9 mouse cellular contexts compared by ENCODE assay signal in the genomic region with DNA sequence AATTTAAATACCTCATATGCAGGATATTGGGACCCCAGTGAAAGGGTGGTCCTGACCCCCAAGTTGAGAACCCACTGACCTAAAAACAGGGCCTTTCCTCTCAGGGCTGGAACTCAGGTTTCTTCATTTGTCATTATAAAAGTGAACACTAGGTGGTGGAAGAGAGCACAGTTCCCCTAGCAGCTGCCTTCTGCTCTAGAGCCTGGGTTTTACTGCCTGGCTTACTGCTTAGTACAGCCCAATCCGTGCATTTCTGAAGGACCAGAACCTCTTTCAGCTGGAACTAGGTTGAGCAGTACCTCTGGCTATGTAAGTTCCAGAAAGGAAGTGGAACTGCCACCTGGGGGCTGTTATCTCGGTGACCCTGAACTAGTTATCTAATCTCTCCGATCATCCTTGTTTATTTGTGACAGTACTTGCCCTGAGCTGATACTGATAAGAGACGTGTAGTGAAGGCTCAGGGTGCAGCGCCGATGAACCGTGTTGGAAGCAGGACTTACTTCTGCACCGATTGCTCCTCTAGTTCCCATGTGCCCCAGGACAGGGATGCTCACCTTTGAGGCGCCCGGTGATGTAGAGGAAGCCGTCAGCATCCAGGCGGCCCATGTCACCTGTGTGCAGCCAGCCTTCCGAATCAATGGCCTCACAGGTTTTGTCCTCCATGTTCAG. TPM values are rescaled to one million over a fixed set of nuclear protein-coding genes. Genes with fewer than 3 reads are reported as not detected.
DNase-seq lines count a peak whose midpoint lies in the region; ATAC-seq and TF ChIP-seq lines count a peak whose summit lies in the region.
"Had no signal": no experiment of that assay in that cellular context is flagged by ENCODE, and none has a peak within 500 bp of the region (broad histone marks: within the 10 kb centered on the region; RNA-seq: fewer than 3 reads in every experiment).

No protein-coding gene starts in this region.

- H3K9me3 ChIP-seq in ES-Bruce4 (replicated peaks; ENCODE audit: control insufficient read depth, insufficient read depth, low read length, poor library complexity, severe bottlenecking), result no peaks in the 10 kb centered on the region
- H3K9me3 ChIP-seq in hindbrain, embryonic 12.5 days (replicated peaks), result no peaks in the 10 kb centered on the region
- H3K9me3 ChIP-seq in limb, embryonic 14.5 days (ENCODE audit: control insufficient read depth, low read length), result no peaks in the 10 kb centered on the region
- H3K9me3 ChIP-seq: megakaryocyte, embryonic 14.5 days had no signal

- H3K27me3 ChIP-seq in ES-Bruce4 (ENCODE audit: control insufficient read depth, insufficient read depth, low read length, poor library complexity, severe bottlenecking), result no peaks in the 10 kb centered on the region
- H3K27me3 ChIP-seq in hindbrain, embryonic 12.5 days, result no peaks in the 10 kb centered on the region
- no peaks in the 10 kb centered on the region for H3K27me3 ChIP-seq in limb, embryonic 14.5 days (ENCODE audit: control insufficient read depth, insufficient read depth, low read length)

- H3K9ac ChIP-seq in ES-Bruce4 (ENCODE audit: low read depth, poor library complexity, severe bottlenecking), result no peak overlapping the region
- H3K9ac ChIP-seq in hindbrain, embryonic 12.5 days, result no peak overlapping the region
- no peak overlapping the region for H3K9ac ChIP-seq in limb, embryonic 14.5 days (ENCODE audit: low read depth, low read length, severe bottlenecking)

- H3K4me3 ChIP-seq in ES-Bruce4 (ENCODE audit: low read depth, low read length), result no peak overlapping the region
- H3K4me3 ChIP-seq in hindbrain, embryonic 12.5 days, result no peak overlapping the region
- no peak overlapping the region for H3K4me3 ChIP-seq in limb, embryonic 14.5 days (replicated peaks; ENCODE audit: low read length)
- H3K4me3 ChIP-seq: megakaryocyte, embryonic 14.5 days had no signal

- H3K4me1 ChIP-seq in ES-Bruce4 (ENCODE audit: control insufficient read depth, insufficient read depth, low read length), result no peaks in the 10 kb centered on the region
- H3K4me1 ChIP-seq in hindbrain, embryonic 12.5 days, result no peaks in the 10 kb centered on the region
- no peaks in the 10 kb centered on the region for H3K4me1 ChIP-seq in limb, embryonic 14.5 days (ENCODE audit: control insufficient read depth, insufficient read depth, low read length)

- peak; percentile 37 to 67 for DNase-seq in heart, postnatal 10 days
- no peak for DNase-seq in heart, postnatal 36 days
- DNase-seq in cerebellum, adult 9-10 months, result peak; percentile 71
- peak; percentile 85 for DNase-seq in limb, embryonic 14.5 days (ENCODE audit: low spot score)
- peak; percentile 78 for DNase-seq in naive thymus-derived CD4-positive, alpha-beta T cell, adult 2 months (ENCODE audit: low read depth)
- DNase-seq in spleen, postnatal 4 days (ENCODE audit: low spot score in 2 of 2), result no peak

- H3K27ac ChIP-seq in ES-Bruce4 (ENCODE audit: insufficient read depth, low read length), result no peak overlapping the region
- no peak overlapping the region for H3K27ac ChIP-seq in hindbrain, embryonic 12.5 days
- H3K27ac ChIP-seq in limb, embryonic 14.5 days (replicated peaks; ENCODE audit: low read depth, low read length), result no peak overlapping the region

- TF ChIP-seq CTCF in ES-Bruce4 (IDR thresholded peaks at IDR 0.05; ENCODE audit: low read depth, low read length), result peak; percentile 42

- no peaks in the 10 kb centered on the region for H3K36me3 ChIP-seq in ES-Bruce4 (ENCODE audit: control insufficient read depth, insufficient read depth, low read length, poor library complexity, severe bottlenecking)
- H3K36me3 ChIP-seq in hindbrain, embryonic 12.5 days, result no peaks in the 10 kb centered on the region
- H3K36me3 ChIP-seq in limb, embryonic 14.5 days (ENCODE audit: control insufficient read depth, insufficient read depth, low read length), result no peaks in the 10 kb centered on the region

- peak; percentile 43; the same call in 1 of the 2 replicates for ATAC-seq in hindbrain, embryonic 12.5 days (ENCODE audit: low FRiP score)
- ATAC-seq in limb, embryonic 14.5 days (ENCODE audit: low FRiP score, low read depth), result no peak

- intact Hi-C loops in heart, postnatal 10 days (cut with DNase I), result loop anchor here (1.0 to 10.0 kb wide), 2 partner anchors 62 to 210 kb away; no protein-coding TSS in a partner anchor
- intact Hi-C loops in heart, postnatal 36 days (cut with DNase I), result loop anchor here (1.0 to 5.0 kb wide), 2 partner anchors 62 to 208 kb away; no protein-coding TSS in a partner anchor

- no peak overlapping the region for H3K4me2 ChIP-seq in hindbrain, embryonic 12.5 days (replicated peaks)
- H3K4me2 ChIP-seq in limb, embryonic 14.5 days (replicated peaks; ENCODE audit: low read depth, low read length, severe bottlenecking), result no peak overlapping the region

- WGBS in hindbrain, embryonic 12.5 days, result 72% methylated on average over 13 of the region's 13 CpGs
- WGBS in limb, embryonic 14.5 days, result 68% methylated on average over 13 of the region's 13 CpGs

- TF ChIP-seq POLR2A in ES-Bruce4 (IDR thresholded peaks at IDR 0.05; ENCODE audit: insufficient read depth, low read length), result no peak
- TF ChIP-seq POLR2A in limb, embryonic 14.5 days (IDR thresholded peaks at IDR 0.05; ENCODE audit: borderline replicate concordance, extremely low read depth, insufficient read depth, insufficient read length), result no peak

- no peak for TF ChIP-seq EP300 in ES-Bruce4 (IDR thresholded peaks at IDR 0.05; ENCODE audit: insufficient read depth, low read depth, low read length)

RNA-seq across cellular contexts. Expression of a gene that starts 28.2 kb away (rescaled TPM):
- total RNA-seq in heart, postnatal 10 days (2021), result 100 to 1,000 TPM; 529 to 594 TPM
- 100 to 1,000 TPM; 577 to 619 TPM for total RNA-seq in heart, postnatal 36 days (2021)
- 134 and 140 TPM in 2 replicates for polyA plus RNA-seq in ES-Bruce4 (2011; ENCODE audit: insufficient read depth, insufficient read length, low read depth, missing spikeins)
- polyA plus RNA-seq in hindbrain, embryonic 12.5 days (2016; fragmentation: Nextera tagmentation; extraction: Ambion mirVana), result 101 and 103 TPM in 2 replicates
- polyA plus RNA-seq in limb, embryonic 14.5 days (2012; rRNA removed), result 55.4 and 56.6 TPM in 2 replicates
- 102 and 103 TPM in 2 replicates for polyA plus RNA-seq in limb, embryonic 14.5 days (2014; fragmentation: Nextera tagmentation; extraction: Ambion mirVana)

RNA-seq across cellular contexts. Expression of a gene that starts 47.4 kb away (rescaled TPM):
- total RNA-seq in heart, postnatal 10 days (2021), result under 1 TPM in 1 of 2 experiments, not detected in 1; 0.62 TPM
- total RNA-seq in heart, postnatal 36 days (2021), result under 1 TPM; 0.19 to 0.72 TPM
- 0.61 TPM in 1 of 2 replicates, not detected in the other for polyA plus RNA-seq in ES-Bruce4 (2011; ENCODE audit: insufficient read depth, insufficient read length, low read depth, missing spikeins)
- 6.0 and 6.2 TPM in 2 replicates for polyA plus RNA-seq in hindbrain, embryonic 12.5 days (2016; fragmentation: Nextera tagmentation; extraction: Ambion mirVana)
- polyA plus RNA-seq in limb, embryonic 14.5 days (2012; rRNA removed), result 0.40 and 0.77 TPM in 2 replicates
- polyA plus RNA-seq in limb, embryonic 14.5 days (2014; fragmentation: Nextera tagmentation; extraction: Ambion mirVana), result 0.18 and 0.51 TPM in 2 replicates

RNA-seq across cellular contexts. Expression of a gene that starts 54.3 kb away (rescaled TPM):
- 10 to 100 TPM in 1 of 2 experiments, 1 to 10 TPM in 1; 2.9 to 11.0 TPM for total RNA-seq in heart, postnatal 10 days (2021)
- 1 to 10 TPM; 1.4 to 1.7 TPM for total RNA-seq in heart, postnatal 36 days (2021)
- 4.6 and 4.8 TPM in 2 replicates for polyA plus RNA-seq in ES-Bruce4 (2011; ENCODE audit: insufficient read depth, insufficient read length, low read depth, missing spikeins)
- 23.5 and 24.7 TPM in 2 replicates for polyA plus RNA-seq in hindbrain, embryonic 12.5 days (2016; fragmentation: Nextera tagmentation; extraction: Ambion mirVana)
- 13.4 and 14.3 TPM in 2 replicates for polyA plus RNA-seq in limb, embryonic 14.5 days (2012; rRNA removed)
- 26.5 and 31.6 TPM in 2 replicates for polyA plus RNA-seq in limb, embryonic 14.5 days (2014; fragmentation: Nextera tagmentation; extraction: Ambion mirVana)

Comparison
In these comparisons a context has a peak if more than half of its experiments do, and no peak if none do; other contexts are left out.
1. DNase-seq: peak in heart, postnatal 10 days (2 of 2), cerebellum, adult 9-10 months (single experiment), limb, embryonic 14.5 days (single experiment) and naive thymus-derived CD4-positive, alpha-beta T cell, adult 2 months (single experiment); none in heart, postnatal 36 days (0 of 2) and spleen, postnatal 4 days (0 of 2).